Mouse (Mus musculus) heart, adult 2 months (tissue): ENCODE results near the gene Cdc34b. TPM values are rescaled to one million over a fixed set of nuclear protein-coding genes. Genes with fewer than 3 reads are reported as not detected.
"Not testable (repeated sequence)": the region's sequence is repeated elsewhere in the genome, so short reads cannot be mapped to it uniquely, and the experiment has no call there.

Source experiments
- DNase-seq, 2 experiments: peaks; one replicate each; pipeline ENCODE4 v3.0.0; 2021
- H3K27ac ChIP-seq: fragments of 200-600 bp; 2 replicates; pipeline ENCODE4 v1.8.1; 2022
- H3K27me3 ChIP-seq: fragments of 200-500 bp; 2 replicates; pipeline ENCODE4 v1.6.1; 2012; ENCODE audit warnings: mild to moderate bottlenecking, low read length, inconsistent platforms, mixed read lengths; ENCODE audit not compliant: control insufficient read depth, insufficient read depth
- H3K36me3 ChIP-seq: fragments of 200-500 bp; 2 replicates; pipeline ENCODE4 v1.6.1; 2012; ENCODE audit warnings: low read length, inconsistent platforms; ENCODE audit not compliant: control insufficient read depth, insufficient read depth
- H3K4me1 ChIP-seq: fragments of 200-500 bp; 2 replicates; pipeline ENCODE4 v1.6.1; 2011; ENCODE audit warnings: low read length; ENCODE audit not compliant: control insufficient read depth, insufficient read depth
- H3K4me3 ChIP-seq: fragments of 200-600 bp; 2 replicates; pipeline ENCODE4 v1.8.1; 2022
- H3K79me2 ChIP-seq: fragments of 200-500 bp; replicated peaks from 2 replicates; pipeline ENCODE4 v1.6.1; 2012; ENCODE audit warnings: mild to moderate bottlenecking, inconsistent platforms, low read length, moderate library complexity, mixed read lengths; ENCODE audit not compliant: control insufficient read depth, insufficient read depth
- H3K9ac ChIP-seq: fragments of 200-500 bp; 2 replicates; pipeline ENCODE4 v1.6.1; 2012; ENCODE audit warnings: low read depth, mild to moderate bottlenecking, control low read depth, inconsistent platforms, low read length, mixed read lengths
- CTCF ChIP-seq: fragments of 200-600 bp; IDR thresholded peaks from 2 replicates; pipeline ENCODE4 v1.8.1; 2022; ENCODE audit warnings: antibody characterized with exemption, mild to moderate bottlenecking, moderate library complexity
- EP300 ChIP-seq: fragments of 200-500 bp; IDR thresholded peaks from 2 replicates; pipeline ENCODE4 v1.6.1; 2011; ENCODE audit warnings: low read depth, low read length, control low read depth; ENCODE audit not compliant: insufficient read depth
- POLR2A ChIP-seq: fragments of 200-500 bp; IDR thresholded peaks from 2 replicates; pipeline ENCODE4 v1.6.1; 2011; ENCODE audit warnings: mild to moderate bottlenecking, low read depth, low read length, control low read depth; ENCODE audit not compliant: insufficient read depth
- WGBS: fragments of 180-500 bp; shearing (Covaris S2); methylation state at CpG from one replicate; pipeline ENCODE4 v1.1.7; 2018; 5-methylcytosine and 5-hydroxymethylcytosine counted together
- intact Hi-C: fragments of 180-260 bp; cut with DNase I; formaldehyde crosslinking; loops from one replicate; pipeline ENCODE4 v1.15.1; 2025
- long read RNA-seq: library from polyadenylated mRNA; stranded (forward); transcript quantifications from one replicate; pipeline ENCODE4 v2.0.0, GENCODE M21; 2021
- polyA plus RNA-seq: library from polyadenylated mRNA; depleted of rRNA; stranded (reverse); fragments of >200 nt; gene quantifications from 2 replicates; pipeline ENCODE4 v1.2.3, GENCODE M21; 2012; rRNA removed
- total RNA-seq, 2 experiments: library from RNA; stranded (reverse); gene quantifications; 2 replicates each; pipeline ENCODE4 v1.2.3; 2021

Gene Cdc34b
- total RNA-seq: 1 to 10 TPM in 1 of 2 experiments, under 1 TPM in 1; 0.97 to 1.0 TPM
- 0.12 TPM in 1 of 2 replicates, not detected in the other for polyA plus RNA-seq
- long read RNA-seq: 0 reads

DNA sequence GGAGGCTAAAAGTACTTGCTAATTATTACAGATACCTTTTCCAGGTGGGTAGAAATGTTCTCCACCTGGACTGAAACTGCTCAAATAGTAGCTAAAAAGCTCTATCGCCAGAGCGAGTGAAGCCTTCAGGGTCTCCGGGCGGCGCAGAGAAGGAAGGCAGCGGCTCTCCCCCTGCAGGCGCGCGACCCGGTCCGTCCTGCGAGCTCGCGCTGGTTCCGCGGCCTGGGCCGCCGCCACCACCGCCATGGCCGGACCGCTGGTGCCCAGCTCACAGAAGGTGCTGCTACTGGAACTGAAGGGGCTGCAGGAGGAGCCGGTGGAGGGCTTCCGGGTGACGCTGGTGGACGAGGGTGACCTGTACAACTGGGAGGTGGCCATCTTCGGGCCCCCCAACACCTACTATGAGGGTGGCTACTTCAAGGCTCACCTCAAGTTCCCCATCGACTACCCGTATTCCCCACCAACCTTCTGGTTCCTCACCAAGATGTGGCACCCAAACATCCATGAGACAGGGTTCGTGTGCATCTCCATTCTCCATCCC lies at the start of gene Cdc34b:
Cdc34b (plus strand) TSS at position 51 of the 541 bp plus-strand sequence.
- Histone ChIP-seq H3K27me3 (peaks cover 2% of the 10 kb centered on the region; the same call in 1 of the 2 replicates), H3K79me2 (no peaks in the 10 kb centered on the region), H3K36me3 (no peaks in the 10 kb centered on the region), H3K27ac (no peak within 1 kb of the TSS), H3K4me1 (no peaks in the 10 kb centered on the region), H3K4me3 (no peak within 1 kb of the TSS), H3K9ac (no peak within 1 kb of the TSS)
- 68% methylated on average over 29 of the region's 29 CpGs for WGBS
- no peak for TF ChIP-seq EP300
- TF ChIP-seq POLR2A: no peak
- no peak for TF ChIP-seq CTCF
- intact Hi-C loops: no loop called here
- no peak for DNase-seq

DNA sequence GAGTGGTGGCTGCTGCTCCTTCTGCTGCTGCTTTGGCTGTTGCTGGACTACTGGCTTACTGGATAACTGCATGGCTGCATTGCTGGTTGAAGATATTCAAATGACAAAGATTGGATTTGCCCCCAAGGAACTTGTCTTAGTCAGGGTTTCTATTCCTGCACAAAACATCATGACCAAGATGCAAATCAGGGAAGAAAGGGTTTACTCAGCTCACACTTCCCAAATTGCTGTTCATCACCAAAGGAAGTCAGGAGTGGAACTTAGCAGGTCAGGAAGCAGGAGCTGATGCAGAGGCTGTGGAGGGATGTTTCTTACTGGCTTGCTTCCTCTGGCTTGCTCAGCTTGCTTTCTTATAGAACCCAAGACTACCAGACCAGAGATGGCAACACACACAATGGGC lies 49.1 kb upstream of the Cdc34b start:
- DNase-seq, intact Hi-C loops, H3K4me1 ChIP-seq: not testable (repeated sequence)

DNA sequence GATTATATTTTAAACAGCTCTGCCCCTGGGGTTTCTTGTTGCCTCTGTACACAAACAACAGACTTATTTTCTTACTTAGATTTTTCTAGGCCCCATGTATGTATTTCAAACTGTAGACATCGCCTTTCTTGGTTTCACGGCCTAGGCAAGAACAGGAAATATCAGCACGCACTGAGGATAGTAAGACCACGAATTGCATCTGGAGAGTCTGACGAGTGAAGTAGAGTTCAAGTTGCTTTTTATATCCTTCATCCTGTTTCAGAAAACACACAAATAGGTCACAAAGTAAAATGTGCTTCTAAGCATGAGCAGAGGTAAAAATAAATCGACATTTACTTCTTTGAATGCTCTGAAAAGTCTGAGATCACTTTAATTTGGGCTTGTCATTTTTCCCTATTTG lies 46.1 kb upstream of the Cdc34b start:
- intact Hi-C loops: no loop called here
- H3K4me3 ChIP-seq: no peak overlapping the region
- no peaks in the 10 kb centered on the region for H3K4me1 ChIP-seq
- no peak overlapping the region for H3K27ac ChIP-seq
- no peaks in the 10 kb centered on the region for H3K79me2 ChIP-seq
- no peak overlapping the region for H3K9ac ChIP-seq
- TF ChIP-seq EP300: no peak
- no peak for TF ChIP-seq CTCF
- no peak for TF ChIP-seq POLR2A
- no peaks in the 10 kb centered on the region for H3K27me3 ChIP-seq
- no peaks in the 10 kb centered on the region for H3K36me3 ChIP-seq
- WGBS: 44% methylated on average over 6 of the region's 6 CpGs
- DNase-seq: no peak

More for the DNA sequence above, 49.1 kb upstream of the Cdc34b start:
- H3K9ac ChIP-seq, H3K4me3 ChIP-seq, H3K27ac ChIP-seq, H3K79me2 ChIP-seq, H3K36me3 ChIP-seq, H3K27me3 ChIP-seq: not testable (repeated sequence)

DNA sequence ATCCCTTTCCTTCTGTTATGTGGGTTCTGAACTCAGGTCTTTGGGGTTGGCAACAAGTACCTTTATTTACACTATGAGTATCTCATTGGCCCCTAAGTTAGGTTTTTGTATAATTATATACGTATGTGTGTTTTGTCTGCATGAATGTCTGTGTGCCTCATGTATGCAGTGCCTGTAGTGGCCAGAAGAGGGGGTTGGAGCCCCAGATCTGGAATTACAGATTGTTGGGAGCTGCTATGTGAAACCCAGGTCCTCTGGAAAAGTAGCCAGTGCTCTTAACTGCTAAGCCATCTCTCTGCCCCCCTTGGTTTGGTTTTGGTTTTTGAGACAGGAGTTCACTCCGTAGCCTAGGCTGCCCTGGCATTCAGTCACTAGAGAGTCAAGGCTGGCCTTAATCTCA lies 44.4 kb upstream of the Cdc34b start:
- 90% methylated on average over 2 of the region's 2 CpGs for WGBS
- Histone ChIP-seq H3K27ac (no peak overlapping the region), H3K79me2 (no peaks in the 10 kb centered on the region), H3K9ac (no peak overlapping the region), H3K27me3 (no peaks in the 10 kb centered on the region), H3K36me3 (no peaks in the 10 kb centered on the region), H3K4me3 (no peak overlapping the region), H3K4me1 (no peaks in the 10 kb centered on the region)
- intact Hi-C loops: no loop called here
- no peak for DNase-seq
- no peak for TF ChIP-seq EP300
- TF ChIP-seq CTCF: no peak
- TF ChIP-seq POLR2A: no peak

DNA sequence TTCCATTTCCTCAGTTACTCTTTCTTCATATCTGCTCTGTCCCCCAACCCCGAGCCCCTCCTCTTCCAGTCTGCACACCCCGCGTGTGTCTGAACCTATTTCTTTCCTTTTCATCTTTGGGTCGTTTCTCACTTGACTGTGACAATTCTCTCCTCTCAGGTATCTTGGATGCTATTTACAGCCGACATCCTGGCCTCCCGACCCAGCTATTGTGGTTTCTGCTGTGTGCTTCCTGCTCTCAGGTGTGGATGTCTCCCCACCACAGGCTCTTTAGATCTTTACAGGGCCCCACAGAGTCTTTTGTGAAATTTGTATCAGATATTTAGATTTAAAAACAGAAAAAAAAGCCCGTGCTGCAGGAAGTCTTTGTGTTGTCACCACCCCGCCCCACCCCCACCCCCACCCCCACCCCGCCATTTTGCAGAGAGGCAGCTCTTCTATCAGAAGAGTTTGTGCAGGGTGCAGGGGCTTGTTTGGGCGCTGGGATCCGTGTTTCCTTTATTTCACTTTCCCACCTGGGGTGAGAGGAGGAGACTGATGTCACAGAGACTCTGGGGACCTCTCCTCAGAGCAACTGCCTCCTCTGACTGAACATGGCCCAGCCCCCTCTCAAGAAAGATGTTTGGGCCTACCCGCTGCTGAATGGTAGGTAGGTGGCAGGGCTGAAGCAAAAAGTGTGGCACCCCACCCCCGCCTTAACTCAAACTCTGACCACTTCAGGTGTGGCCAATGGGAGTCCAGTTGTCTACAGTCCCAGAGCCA lies 43.7 kb upstream of the Cdc34b start:
- Histone ChIP-seq H3K4me3 (no peak overlapping the region), H3K79me2 (no peaks in the 10 kb centered on the region), H3K27me3 (no peaks in the 10 kb centered on the region), H3K36me3 (no peaks in the 10 kb centered on the region), H3K27ac (no peak overlapping the region), H3K4me1 (no peaks in the 10 kb centered on the region), H3K9ac (no peak overlapping the region)
- intact Hi-C loops: no loop called here
- no peak for TF ChIP-seq EP300
- no peak for TF ChIP-seq POLR2A
- TF ChIP-seq CTCF: no peak
- DNase-seq: no peak
- 46% methylated on average over 13 of the region's 13 CpGs for WGBS

DNA sequence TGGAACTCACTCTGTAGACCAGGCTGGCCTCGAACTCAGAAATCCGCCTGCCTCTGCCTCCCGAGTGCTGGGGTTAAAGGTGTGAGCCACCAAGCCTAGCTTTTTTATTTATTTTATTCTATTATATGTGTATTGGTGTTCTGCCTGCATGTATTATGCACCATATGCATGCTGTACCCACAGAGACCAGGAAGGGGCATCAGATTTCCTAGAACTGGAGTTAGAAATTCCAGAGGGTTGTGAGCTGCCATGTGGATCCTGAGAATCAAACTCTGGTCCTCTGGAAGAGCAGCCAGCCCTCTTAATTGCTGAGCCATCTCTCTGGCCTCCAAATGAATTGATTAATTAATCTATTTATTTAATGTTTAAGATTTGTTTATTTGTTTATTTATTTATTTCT lies 42.2 kb upstream of the Cdc34b start:
- H3K9ac ChIP-seq: no peak overlapping the region
- H3K27ac ChIP-seq: no peak overlapping the region
- H3K79me2 ChIP-seq: no peaks in the 10 kb centered on the region
- H3K4me3 ChIP-seq: no peak overlapping the region
- no peak for DNase-seq
- intact Hi-C loops: no loop called here
- H3K36me3 ChIP-seq: no peaks in the 10 kb centered on the region
- H3K4me1 ChIP-seq: no peaks in the 10 kb centered on the region
- no peaks in the 10 kb centered on the region for H3K27me3 ChIP-seq
- WGBS: 97% methylated on average over 3 of the region's 3 CpGs
- TF ChIP-seq CTCF: no peak
- TF ChIP-seq POLR2A: no peak
- no peak for TF ChIP-seq EP300
